Mouse (Mus musculus) testis, adult 2 months (tissue): ENCODE measurements around the gene Gpr1. TPM values are rescaled to one million over a fixed set of nuclear protein-coding genes. Genes with fewer than 3 reads are reported as not detected.
A peak's percentile ranks its signal among the peaks of the same experiment; 100 is the strongest.

Experiments used
- H3K27ac ChIP-seq: fragments of 200-500 bp; 2 replicates; pipeline ENCODE4 v1.5.1; 2012; ENCODE audit warnings: low read depth, low read length; ENCODE audit not compliant: control insufficient read depth, insufficient read depth
- H3K27me3 ChIP-seq: fragments of 200-500 bp; 2 replicates; pipeline ENCODE4 v1.6.1; 2012; ENCODE audit warnings: mild to moderate bottlenecking, low read length, moderate library complexity; ENCODE audit not compliant: control insufficient read depth, insufficient read depth
- H3K36me3 ChIP-seq: fragments of 200-500 bp; 2 replicates; pipeline ENCODE4 v1.6.1; 2012; ENCODE audit warnings: mild to moderate bottlenecking, low read length; ENCODE audit not compliant: control insufficient read depth, insufficient read depth
- H3K4me1 ChIP-seq: fragments of 200-500 bp; 2 replicates; pipeline ENCODE4 v1.6.1; 2012; ENCODE audit warnings: low read length; ENCODE audit not compliant: control insufficient read depth, insufficient read depth
- H3K4me3 ChIP-seq: fragments of 200-500 bp; 2 replicates; pipeline ENCODE4 v1.5.1; 2012; ENCODE audit warnings: low read depth, mild to moderate bottlenecking, low read length, moderate library complexity, mixed read lengths; ENCODE audit not compliant: control insufficient read depth
- CTCF ChIP-seq: fragments of 200-500 bp; IDR thresholded peaks from 2 replicates; pipeline ENCODE4 v1.5.1; 2012; ENCODE audit warnings: low read depth, mild to moderate bottlenecking, inconsistent platforms, low read length, moderate library complexity; ENCODE audit not compliant: control insufficient read depth, insufficient read depth, insufficient replicate concordance
- POLR2A ChIP-seq: fragments of 200-500 bp; IDR thresholded peaks from 2 replicates; pipeline ENCODE4 v1.6.1; 2012; ENCODE audit warnings: low read depth, mild to moderate bottlenecking, inconsistent platforms, low read length, moderate library complexity; ENCODE audit not compliant: control insufficient read depth
- polyA plus RNA-seq: library from polyadenylated mRNA; depleted of rRNA; stranded (reverse); fragments of >200 nt; gene quantifications from 2 replicates; pipeline ENCODE4 v1.2.3, GENCODE M21; 2012

Gene Gpr1
- polyA plus RNA-seq, 1 experiment = 0.15 TPM

GRCm38 (mm10) chr1:63256083-63256482, 41.7 kb upstream of the Gpr1 start:
- no peaks in the 10 kb centered on the region for H3K27me3 ChIP-seq
- no peak overlapping the region for H3K27ac ChIP-seq
- H3K4me3 ChIP-seq = no peak overlapping the region
- TF ChIP-seq CTCF (no peak), POLR2A (no peak)
- H3K36me3 ChIP-seq = no peaks in the 10 kb centered on the region
- peaks cover under 1% of the 10 kb centered on the region; the same call in 1 of the 2 replicates for H3K4me1 ChIP-seq

- H3K27ac ChIP-seq = no peak overlapping the region
- H3K36me3 ChIP-seq = no peaks in the 10 kb centered on the region
- H3K4me3 ChIP-seq = no peak overlapping the region
- H3K4me1 ChIP-seq = no peaks in the 10 kb centered on the region
- H3K27me3 ChIP-seq = no peaks in the 10 kb centered on the region
- TF ChIP-seq CTCF = no peak
- TF ChIP-seq POLR2A = no peak
Observed at GRCm38 (mm10) chr1:63255101-63255500, 40.8 kb upstream of the Gpr1 start.

GRCm38 (mm10) chr1:63253291-63253690, 38.9 kb upstream of the Gpr1 start:
- TF ChIP-seq CTCF (no peak), POLR2A (no peak)
- H3K27ac ChIP-seq = no peak overlapping the region
- no peaks in the 10 kb centered on the region for H3K4me1 ChIP-seq
- H3K36me3 ChIP-seq = no peaks in the 10 kb centered on the region
- H3K4me3 ChIP-seq = no peak overlapping the region
- no peaks in the 10 kb centered on the region for H3K27me3 ChIP-seq

- Histone ChIP-seq H3K4me1 (no peaks in the 10 kb centered on the region), H3K36me3 (no peaks in the 10 kb centered on the region), H3K4me3 (no peak overlapping the region), H3K27me3 (no peaks in the 10 kb centered on the region), H3K27ac (no peak overlapping the region)
- TF ChIP-seq CTCF (no peak), POLR2A (no peak)
Observed at GRCm38 (mm10) chr1:63252351-63253209, 38.2 kb upstream of the Gpr1 start.

GRCm38 (mm10) chr1:63249261-63249660, 34.9 kb upstream of the Gpr1 start:
- Histone ChIP-seq H3K4me3 (peak overlapping the region; percentile 90; the same call in 1 of the 2 replicates), H3K27ac (no peak overlapping the region), H3K27me3 (no peaks in the 10 kb centered on the region), H3K36me3 (no peaks in the 10 kb centered on the region), H3K4me1 (peaks cover 4% of the 10 kb centered on the region)
- TF ChIP-seq CTCF = no peak
- TF ChIP-seq POLR2A = no peak

- no peak for TF ChIP-seq CTCF
- no peak for TF ChIP-seq POLR2A
- Histone ChIP-seq H3K27ac (no peak overlapping the region), H3K4me1 (peaks cover 4% of the 10 kb centered on the region), H3K27me3 (no peaks in the 10 kb centered on the region), H3K4me3 (peak overlapping the region; percentile 90), H3K36me3 (no peaks in the 10 kb centered on the region)
Observed at GRCm38 (mm10) chr1:63248360-63248851, 34.1 kb upstream of the Gpr1 start.

GRCm38 (mm10) chr1:63247831-63248359, 33.6 kb upstream of the Gpr1 start:
- TF ChIP-seq POLR2A = no peak
- TF ChIP-seq CTCF = no peak
- H3K27ac ChIP-seq = no peak overlapping the region
- H3K4me3 ChIP-seq = peak overlapping the region; percentile 90
- peaks cover 4% of the 10 kb centered on the region for H3K4me1 ChIP-seq
- H3K36me3 ChIP-seq = no peaks in the 10 kb centered on the region
- H3K27me3 ChIP-seq = no peaks in the 10 kb centered on the region
